Mouse (Mus musculus) lung, postnatal 0 days (tissue): ENCODE results near the gene Klc1. TPM values are rescaled to one million over a fixed set of nuclear protein-coding genes. Genes with fewer than 3 reads are reported as not detected.

Experiments
- ATAC-seq: fragments of 200-750 bp; cut with Nextera tagmentation; 2 replicates; pipeline ENCODE4 v1.8.0; 2017; ENCODE audit warnings: moderate library complexity
- DNase-seq: peaks from one replicate; pipeline ENCODE4 v3.0.0-alpha.2; 2016; ENCODE audit warnings: low spot score
- H3K27ac ChIP-seq: fragments of 300-500 bp; sonication (generic); 2 replicates; pipeline ENCODE4 v1.5.1; 2014; ENCODE audit warnings: antibody characterized with exemption, mild to moderate bottlenecking, low read length, mixed read lengths
- H3K27me3 ChIP-seq: fragments of 300-500 bp; sonication (generic); replicated peaks from 2 replicates; pipeline ENCODE4 v1.6.1; 2014; ENCODE audit warnings: low read length, mixed read lengths; ENCODE audit not compliant: insufficient read depth
- H3K36me3 ChIP-seq: fragments of 300-500 bp; sonication (generic); 2 replicates; pipeline ENCODE4 v1.6.1; 2014; ENCODE audit warnings: low read length, mixed read lengths; ENCODE audit not compliant: insufficient read depth
- H3K4me1 ChIP-seq: fragments of 300-500 bp; sonication (generic); 2 replicates; pipeline ENCODE4 v1.6.1; 2014; ENCODE audit warnings: antibody characterized with exemption, low read depth, low read length, mixed read lengths; ENCODE audit not compliant: insufficient read depth
- H3K4me2 ChIP-seq: fragments of 300-500 bp; sonication (generic); replicated peaks from 2 replicates; pipeline ENCODE4 v1.6.1; 2014; ENCODE audit warnings: low read depth, mild to moderate bottlenecking, low read length, moderate library complexity, mixed read lengths
- H3K4me3 ChIP-seq: fragments of 300-500 bp; sonication (generic); 2 replicates; pipeline ENCODE4 v1.5.1; 2014; ENCODE audit warnings: low read depth, low read length
- H3K9ac ChIP-seq: fragments of 300-500 bp; sonication (generic); replicated peaks from 2 replicates; pipeline ENCODE4 v1.6.1; 2014; ENCODE audit warnings: low read depth, mild to moderate bottlenecking
- H3K9me3 ChIP-seq: fragments of 300-500 bp; sonication (generic); 2 replicates; pipeline ENCODE4 v1.6.1; 2016; ENCODE audit warnings: low read length, mixed read lengths
- CTCF ChIP-seq: IDR thresholded peaks from 2 replicates; pipeline ENCODE4 v1.5.1; 2016; ENCODE audit warnings: antibody characterized with exemption, mild to moderate bottlenecking
- EP300 ChIP-seq: IDR thresholded peaks from 2 replicates; pipeline ENCODE4 v1.6.1; 2016; ENCODE audit warnings: antibody characterized with exemption, mild to moderate bottlenecking, control low read depth
- WGBS: fragments of 180-500 bp; shearing (Covaris S2); extraction: QIAGEN DNeasy Blood & Tissue Kit; methylation state at CpG from one replicate; pipeline ENCODE4 v1.1.7; 2014; 5-methylcytosine and 5-hydroxymethylcytosine counted together
- polyA plus RNA-seq: library from polyadenylated mRNA; unstranded; fragments of >200 nt; fragmentation: Nextera tagmentation; extraction: Ambion mirVana; gene quantifications from 2 replicates; pipeline ENCODE4 v1.2.1, GENCODE M21; 2015

The Klc1 gene
- polyA plus RNA-seq, 1 experiment from 2014 or later = 86.1 TPM

DNA sequence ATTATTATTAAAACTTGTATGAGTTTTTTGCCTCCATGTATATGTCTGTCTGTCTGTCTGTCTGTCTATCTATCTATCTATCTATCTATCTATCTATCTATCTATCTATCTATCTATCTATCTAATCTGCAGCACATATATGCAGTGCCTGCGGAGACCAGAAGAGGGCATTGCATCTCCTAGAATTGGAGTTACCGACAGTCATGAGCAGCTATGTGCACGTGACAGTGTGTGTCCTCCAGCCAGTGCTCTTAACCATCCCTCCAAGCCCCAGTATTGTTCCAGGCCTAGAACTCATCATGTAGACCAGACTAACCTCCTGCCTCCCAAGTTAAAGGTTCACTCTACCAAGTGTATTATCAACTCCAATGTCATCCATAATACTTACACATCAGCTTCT lies 19.9 kb upstream of the Klc1 start:
- WGBS = 22% methylated on average over 3 of the region's 3 CpGs

DNA sequence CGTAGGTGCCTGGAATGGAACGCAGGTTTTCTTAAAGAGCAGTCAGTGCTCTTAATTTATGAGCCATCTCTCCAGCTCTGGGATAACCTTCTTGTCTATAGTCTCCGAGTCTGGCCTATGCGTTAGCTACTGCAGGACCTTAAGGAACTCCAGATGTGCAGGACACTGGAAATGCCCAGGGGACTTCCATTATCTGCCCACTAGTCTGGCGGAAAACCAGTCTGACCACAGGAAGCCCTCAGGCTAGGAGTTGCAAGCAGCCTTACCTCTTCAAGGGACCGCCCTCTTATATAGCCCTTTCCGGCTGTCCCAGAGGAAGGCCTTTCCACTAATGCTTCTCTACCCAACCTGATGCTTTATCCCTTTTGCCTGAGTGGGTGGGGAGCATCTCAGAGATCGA lies 17.3 kb upstream of the Klc1 start:
- WGBS = 77% methylated on average over 8 of the region's 8 CpGs
- Histone ChIP-seq H3K9ac (no peak overlapping the region), H3K4me1 (peaks cover 6% of the 10 kb centered on the region; the same call in 1 of the 2 replicates), H3K9me3 (no peaks in the 10 kb centered on the region), H3K27ac (no peak overlapping the region), H3K4me2 (no peak overlapping the region), H3K36me3 (no peaks in the 10 kb centered on the region), H3K27me3 (no peaks in the 10 kb centered on the region), H3K4me3 (no peak overlapping the region)
- no peak for TF ChIP-seq EP300
- TF ChIP-seq CTCF = no peak
- ATAC-seq (no peak), DNase-seq (no peak)

More for the DNA sequence above, 19.9 kb upstream of the Klc1 start:
- H3K27me3 ChIP-seq = no peaks in the 10 kb centered on the region
- H3K36me3 ChIP-seq = no peaks in the 10 kb centered on the region
- H3K27ac ChIP-seq = no peak overlapping the region
- no peaks in the 10 kb centered on the region for H3K4me1 ChIP-seq
- no peak overlapping the region for H3K4me3 ChIP-seq
- DNase-seq = peak; percentile 75
- no peak overlapping the region for H3K4me2 ChIP-seq
- peak; percentile 36 for ATAC-seq
- H3K9ac ChIP-seq = no peak overlapping the region
- H3K9me3 ChIP-seq = no peaks in the 10 kb centered on the region
- peak; percentile 79 for TF ChIP-seq CTCF
- TF ChIP-seq EP300 = no peak

DNA sequence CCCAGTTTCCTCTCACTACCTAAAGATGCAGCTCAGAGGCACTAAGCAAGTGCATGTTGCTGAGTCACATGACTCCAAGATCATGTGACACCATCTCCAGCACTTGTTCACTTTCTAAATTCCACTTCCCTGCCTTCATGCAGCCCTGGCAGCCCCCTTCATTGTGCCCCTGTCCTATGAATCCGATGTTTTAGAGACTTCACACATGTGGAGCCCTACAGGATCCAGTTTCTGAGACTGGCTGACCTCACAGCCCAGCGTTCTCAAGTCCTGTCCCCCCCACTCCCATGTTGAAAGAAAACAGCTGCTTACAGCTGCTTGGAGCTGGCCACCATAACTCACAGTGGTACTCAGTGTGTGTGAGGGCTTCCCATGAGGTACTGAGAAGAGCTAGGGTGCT lies 15.2 kb upstream of the Klc1 start:
- DNase-seq (peak; percentile 83), ATAC-seq (peak; percentile 83)
- Histone ChIP-seq H3K4me1 (peaks cover 8% of the 10 kb centered on the region; the same call in 1 of the 2 replicates), H3K27me3 (no peaks in the 10 kb centered on the region), H3K27ac (peak overlapping the region; percentile 35; the same call in 1 of the 2 replicates), H3K4me3 (no peak overlapping the region), H3K4me2 (no peak overlapping the region), H3K36me3 (no peaks in the 10 kb centered on the region), H3K9me3 (no peaks in the 10 kb centered on the region), H3K9ac (no peak overlapping the region)
- TF ChIP-seq EP300 (peak; percentile 45; the same call in 1 of the 2 replicates), CTCF (no peak)
- 46% methylated on average over 2 of the region's 2 CpGs for WGBS

DNA sequence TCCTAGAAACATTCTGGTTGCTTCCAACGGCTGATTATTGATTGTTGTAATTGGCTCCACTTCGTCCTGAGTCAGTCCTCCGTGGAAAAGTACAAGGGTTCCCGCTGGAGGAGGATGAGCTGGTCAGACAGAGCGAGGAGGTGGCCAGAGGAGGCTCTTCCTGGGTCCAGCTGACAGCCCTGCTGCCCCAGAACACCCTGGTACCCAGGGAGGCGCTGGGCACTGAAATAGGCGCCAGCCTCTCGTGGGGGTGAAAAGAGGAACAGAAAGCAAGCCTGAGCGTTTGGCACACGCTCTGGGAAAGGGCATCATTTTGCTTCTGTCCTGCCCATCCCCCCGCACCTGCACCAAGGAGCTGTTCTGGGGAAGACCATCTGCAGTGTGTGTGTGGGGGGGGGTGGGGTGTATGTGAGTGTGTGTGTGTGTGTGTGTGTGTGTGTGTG lies 14.6 kb upstream of the Klc1 start:
- ATAC-seq (peak; percentile 23; the same call in 1 of the 2 replicates), DNase-seq (no peak)
- Histone ChIP-seq H3K9me3 (no peaks in the 10 kb centered on the region), H3K4me2 (no peak overlapping the region), H3K4me3 (no peak overlapping the region), H3K27ac (peak overlapping the region; percentile 57), H3K27me3 (no peaks in the 10 kb centered on the region), H3K4me1 (peaks cover 8% of the 10 kb centered on the region; the same call in 1 of the 2 replicates), H3K9ac (no peak overlapping the region), H3K36me3 (no peaks in the 10 kb centered on the region)
- WGBS = 66% methylated on average over 11 of the region's 11 CpGs
- no peak for TF ChIP-seq EP300
- no peak for TF ChIP-seq CTCF

DNA sequence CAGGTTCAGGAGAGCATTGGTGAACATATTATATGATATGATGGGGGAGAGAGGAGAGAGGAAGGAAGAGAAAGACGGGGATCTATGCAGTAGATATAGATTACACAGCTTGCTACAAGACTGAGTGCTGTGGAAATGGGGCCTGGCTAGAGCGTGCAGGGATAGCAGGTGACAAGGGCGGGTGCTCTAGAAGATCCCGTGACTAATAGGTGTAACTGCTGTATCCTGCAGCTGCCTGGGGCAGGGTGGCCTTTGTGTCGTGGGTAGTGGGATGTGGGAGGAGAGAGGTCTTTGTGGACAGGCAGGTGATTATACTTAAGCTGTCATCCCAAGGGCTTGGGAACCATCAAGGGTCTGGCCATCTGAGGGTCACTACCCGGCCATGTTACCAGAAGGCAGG lies 13.4 kb upstream of the Klc1 start:
- ATAC-seq = no peak
- Histone ChIP-seq H3K27me3 (no peaks in the 10 kb centered on the region), H3K36me3 (no peaks in the 10 kb centered on the region), H3K9me3 (no peaks in the 10 kb centered on the region), H3K27ac (no peak overlapping the region), H3K4me1 (peaks cover 8% of the 10 kb centered on the region; the same call in 1 of the 2 replicates), H3K4me3 (no peak overlapping the region), H3K4me2 (no peak overlapping the region), H3K9ac (no peak overlapping the region)
- DNase-seq = no peak
- no peak for TF ChIP-seq CTCF
- no peak for TF ChIP-seq EP300
- WGBS = 82% methylated on average over 6 of the region's 6 CpGs

DNA sequence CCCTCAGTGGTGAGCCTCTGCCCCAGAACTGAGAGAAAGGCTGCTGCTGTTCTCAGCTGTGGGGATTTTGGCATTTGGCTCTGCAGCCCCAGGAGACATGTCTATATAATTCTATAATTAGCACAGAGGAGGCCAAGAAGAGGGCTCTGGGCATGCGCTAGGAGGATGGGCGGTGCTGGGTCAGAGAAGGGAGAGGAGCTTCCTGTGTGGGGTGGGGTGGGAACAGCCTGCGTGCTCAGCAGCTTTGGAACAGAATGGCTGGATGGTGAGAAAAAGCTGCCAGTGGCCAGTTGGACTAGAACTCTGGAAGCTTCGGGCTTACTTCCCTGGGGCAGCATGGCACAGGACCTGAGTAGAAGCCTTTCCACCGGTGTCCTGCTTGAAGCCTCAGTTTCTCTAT lies 12.6 kb upstream of the Klc1 start:
- peak; percentile 94 for DNase-seq
- H3K4me1 ChIP-seq = peaks cover 8% of the 10 kb centered on the region; the same call in 1 of the 2 replicates
- no peak overlapping the region for H3K4me2 ChIP-seq
- H3K9me3 ChIP-seq = no peaks in the 10 kb centered on the region
- H3K9ac ChIP-seq = no peak overlapping the region
- ATAC-seq = peak; percentile 86
- H3K27me3 ChIP-seq = no peaks in the 10 kb centered on the region
- no peak overlapping the region for H3K4me3 ChIP-seq
- WGBS = 34% methylated on average over 5 of the region's 5 CpGs
- no peak for TF ChIP-seq EP300
- no peak for TF ChIP-seq CTCF
- peak overlapping the region; percentile 62 for H3K27ac ChIP-seq
- no peaks in the 10 kb centered on the region for H3K36me3 ChIP-seq

DNA sequence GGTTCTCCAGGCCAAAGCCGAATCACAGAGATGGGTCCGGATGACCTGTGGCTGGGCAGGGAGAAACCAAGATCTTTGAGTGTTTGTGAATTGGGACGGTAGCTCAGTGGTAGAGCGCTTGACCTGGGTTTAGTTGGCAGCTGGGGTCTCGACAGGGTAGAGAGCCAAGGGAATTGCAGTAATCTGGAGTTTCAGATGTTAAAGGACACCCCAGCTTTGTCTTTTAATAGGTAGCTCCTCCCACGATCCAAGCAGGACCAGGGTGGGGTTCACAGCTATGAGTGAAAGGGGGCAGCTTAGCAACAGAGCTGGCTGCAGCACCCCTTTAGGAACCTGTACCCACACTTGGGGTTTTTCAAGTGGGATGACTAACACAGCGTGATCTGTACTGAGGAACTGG lies 11.2 kb upstream of the Klc1 start:
- Histone ChIP-seq H3K4me3 (no peak overlapping the region), H3K27ac (no peak overlapping the region), H3K36me3 (no peaks in the 10 kb centered on the region), H3K4me1 (peaks cover 8% of the 10 kb centered on the region; the same call in 1 of the 2 replicates), H3K9me3 (no peaks in the 10 kb centered on the region), H3K4me2 (no peak overlapping the region), H3K9ac (no peak overlapping the region), H3K27me3 (no peaks in the 10 kb centered on the region)
- ATAC-seq (no peak), DNase-seq (no peak)
- 79% methylated on average over 7 of the region's 7 CpGs for WGBS
- TF ChIP-seq CTCF (no peak), EP300 (no peak)
